Mouse (Mus musculus) liver, embryonic 11.5 days (tissue): ENCODE results near the gene Rbp7. TPM values are rescaled to one million over a fixed set of nuclear protein-coding genes. Genes with fewer than 3 reads are reported as not detected.
"Not testable (repeated sequence)": the region's sequence is repeated elsewhere in the genome, so short reads cannot be mapped to it uniquely, and the experiment has no call there.

Experiments
- ATAC-seq: fragments of 200-750 bp; cut with Nextera tagmentation; replicated peaks from 2 replicates; pipeline ENCODE4 v1.8.0; 2017; ENCODE audit warnings: moderate number of reproducible peaks, mild to moderate bottlenecking, moderate TSS enrichment, moderate library complexity; ENCODE audit not compliant: low FRiP score
- DNase-seq: peaks from one replicate; pipeline ENCODE4 v3.0.0-alpha.2; 2017; ENCODE audit warnings: low spot score
- H3K27ac ChIP-seq: fragments of 300-500 bp; sonication (generic); 2 replicates; pipeline ENCODE4 v1.5.1; 2014; ENCODE audit warnings: mild to moderate bottlenecking, low read depth, low read length, control low read depth
- H3K27me3 ChIP-seq: fragments of 300-500 bp; sonication (generic); replicated peaks from 2 replicates; pipeline ENCODE4 v1.6.1; 2014; ENCODE audit warnings: low read length, mixed read lengths; ENCODE audit not compliant: control insufficient read depth, insufficient read depth
- H3K36me3 ChIP-seq: fragments of 300-500 bp; sonication (generic); 2 replicates; pipeline ENCODE4 v1.6.1; 2014; ENCODE audit warnings: mild to moderate bottlenecking, low read length, moderate library complexity, mixed read lengths; ENCODE audit not compliant: control insufficient read depth, insufficient read depth
- H3K4me1 ChIP-seq: fragments of 300-500 bp; sonication (generic); replicated peaks from 2 replicates; pipeline ENCODE4 v1.6.1; 2014; ENCODE audit warnings: low read length, mixed read lengths; ENCODE audit not compliant: control insufficient read depth, insufficient read depth
- H3K4me2 ChIP-seq: fragments of 300-500 bp; sonication (generic); 2 replicates; pipeline ENCODE4 v1.6.1; 2014; ENCODE audit warnings: mild to moderate bottlenecking, control low read depth, moderate library complexity
- H3K4me3 ChIP-seq: fragments of 300-500 bp; sonication (generic); 2 replicates; pipeline ENCODE4 v1.5.1; 2014; ENCODE audit warnings: low read depth, low read length, control low read depth
- H3K9ac ChIP-seq: fragments of 300-500 bp; sonication (generic); 2 replicates; pipeline ENCODE4 v1.6.1; 2014; ENCODE audit warnings: low read depth, low read length, control low read depth
- H3K9me3 ChIP-seq: fragments of 300-500 bp; sonication (generic); 2 replicates; pipeline ENCODE4 v1.6.1; 2016; ENCODE audit warnings: low read length, inconsistent platforms, mixed read lengths; ENCODE audit not compliant: control insufficient read depth
- WGBS: fragments of 180-500 bp; shearing (Covaris S2); extraction: QIAGEN DNeasy Blood & Tissue Kit; methylation state at CpG from one replicate; pipeline ENCODE4 v1.1.7; 2014; 5-methylcytosine and 5-hydroxymethylcytosine counted together
- polyA plus RNA-seq: library from polyadenylated mRNA; unstranded; fragments of >200 nt; fragmentation: Nextera tagmentation; extraction: Ambion mirVana; gene quantifications from 2 replicates; pipeline ENCODE4 v1.2.1, GENCODE M21; 2014

Gene Rbp7
- polyA plus RNA-seq, 1 experiment from 2014 or later: not detected

DNA sequence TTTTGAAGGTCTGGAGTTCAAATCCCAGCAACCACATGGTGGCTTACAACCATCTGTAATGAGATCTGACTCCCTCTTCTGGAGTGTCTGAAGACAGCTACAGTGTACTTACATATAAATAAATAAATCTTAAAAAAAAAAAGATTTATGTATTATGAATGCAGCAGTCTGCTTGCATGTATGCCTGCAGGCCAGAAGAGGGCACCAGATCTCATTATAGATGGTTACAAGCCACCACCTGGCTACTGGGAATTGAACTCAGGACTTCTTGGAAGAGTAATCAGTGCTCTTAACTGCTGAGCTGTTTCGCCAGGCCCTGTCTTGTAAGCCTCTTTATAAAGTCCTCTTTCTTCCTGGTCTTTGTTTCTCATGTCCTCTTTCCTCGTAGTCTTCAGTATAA lies 5.7 kb upstream of the Rbp7 start:
- not testable (repeated sequence) for H3K27ac ChIP-seq, DNase-seq, H3K36me3 ChIP-seq, H3K4me3 ChIP-seq, H3K4me1 ChIP-seq, ATAC-seq, H3K9ac ChIP-seq, H3K9me3 ChIP-seq, H3K27me3 ChIP-seq, H3K4me2 ChIP-seq
- WGBS: 83% methylated on average over 2 of the region's 2 CpGs

DNA sequence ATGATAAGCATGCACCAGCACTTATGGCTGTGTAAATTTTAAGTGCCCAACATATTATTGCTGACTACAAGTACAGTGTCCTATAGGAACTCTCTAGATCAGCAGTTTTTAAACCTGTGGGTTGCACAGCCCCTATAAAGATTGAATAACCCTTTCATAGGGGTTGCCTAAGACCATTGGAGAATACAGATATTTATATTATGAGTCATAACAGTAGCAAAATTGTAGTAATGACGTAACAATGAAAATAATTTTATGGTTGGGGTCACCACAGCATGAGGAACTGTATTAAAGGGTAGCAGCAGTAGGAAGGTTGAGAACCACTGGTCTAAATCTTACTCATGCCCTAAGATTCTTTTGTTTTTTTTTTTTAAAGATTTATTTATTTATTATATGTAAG lies 4.6 kb upstream of the Rbp7 start:
- no peak overlapping the region for H3K9ac ChIP-seq
- no peak for ATAC-seq
- no peak overlapping the region for H3K27ac ChIP-seq
- no peak for DNase-seq
- WGBS: 74% methylated on average over 1 of the region's 1 CpGs
- H3K4me3 ChIP-seq: no peak overlapping the region
- no peaks in the 10 kb centered on the region for H3K27me3 ChIP-seq
- H3K4me1 ChIP-seq: no peaks in the 10 kb centered on the region
- H3K9me3 ChIP-seq: no peaks in the 10 kb centered on the region
- no peak overlapping the region for H3K4me2 ChIP-seq
- no peaks in the 10 kb centered on the region for H3K36me3 ChIP-seq

DNA sequence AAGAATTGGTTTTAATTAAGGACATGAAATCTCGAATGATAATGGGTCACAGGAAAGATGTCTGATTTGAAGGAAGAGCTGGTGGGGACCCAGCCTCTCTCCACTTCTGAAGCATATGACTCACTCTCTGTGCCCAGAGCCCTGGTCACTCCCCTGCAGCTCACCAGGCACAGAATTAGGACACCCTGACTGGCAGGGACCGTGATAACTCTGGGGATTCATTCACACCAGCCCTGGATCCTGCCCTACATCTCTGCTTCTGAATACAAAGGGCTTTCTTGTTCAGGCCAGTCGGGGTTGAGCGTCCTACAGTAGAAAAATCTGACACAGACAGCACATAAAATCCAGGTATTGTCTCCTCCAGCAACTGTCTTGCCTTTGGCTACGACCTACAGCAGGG lies 3.7 kb upstream of the Rbp7 start:
- H3K9me3 ChIP-seq: no peaks in the 10 kb centered on the region

DNA sequence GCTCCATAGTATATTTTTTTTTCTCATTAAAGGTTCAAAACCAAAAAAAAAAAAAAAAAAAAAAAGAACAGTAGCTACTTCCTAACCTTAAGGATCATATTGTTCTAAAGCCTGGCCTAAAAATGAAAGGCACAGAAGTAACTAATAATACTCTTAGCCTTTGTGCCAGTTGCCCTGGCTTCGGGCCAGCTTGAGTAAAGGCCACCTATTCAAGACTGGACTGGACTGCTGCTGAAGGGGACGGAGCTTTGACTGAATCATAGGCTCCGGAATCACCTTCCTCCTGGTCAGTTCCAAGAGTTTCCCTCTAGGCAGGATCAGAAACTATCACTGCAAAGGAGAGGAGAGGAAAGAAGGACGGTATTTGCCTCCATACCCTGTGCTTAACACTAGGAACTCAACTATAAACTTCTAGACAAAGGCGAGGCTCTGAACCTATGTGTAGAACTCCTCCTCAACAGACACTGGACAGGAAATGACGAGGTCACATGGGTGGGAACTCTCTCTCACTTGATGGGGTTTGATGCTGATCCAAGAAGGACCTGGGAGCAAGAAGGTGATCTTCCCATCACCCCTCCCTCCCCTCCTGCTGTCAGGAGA lies 3.2 kb upstream of the Rbp7 start:
- no peaks in the 10 kb centered on the region for H3K9me3 ChIP-seq
- H3K4me2 ChIP-seq: no peak overlapping the region
- H3K4me1 ChIP-seq: no peaks in the 10 kb centered on the region
- DNase-seq (no peak), ATAC-seq (no peak)
- H3K27me3 ChIP-seq: no peaks in the 10 kb centered on the region
- H3K9ac ChIP-seq: no peak overlapping the region
- H3K36me3 ChIP-seq: no peaks in the 10 kb centered on the region
- no peak overlapping the region for H3K27ac ChIP-seq
- 68% methylated on average over 6 of the region's 6 CpGs for WGBS
- no peak overlapping the region for H3K4me3 ChIP-seq

More for the DNA sequence above, 3.7 kb upstream of the Rbp7 start:
- no peaks in the 10 kb centered on the region for H3K4me1 ChIP-seq
- no peak overlapping the region for H3K4me2 ChIP-seq
- H3K27me3 ChIP-seq: no peaks in the 10 kb centered on the region
- WGBS: 66% methylated on average over 5 of the region's 5 CpGs
- ATAC-seq: no peak
- no peak overlapping the region for H3K9ac ChIP-seq
- H3K36me3 ChIP-seq: no peaks in the 10 kb centered on the region
- H3K27ac ChIP-seq: no peak overlapping the region
- no peak for DNase-seq
- H3K4me3 ChIP-seq: no peak overlapping the region

GRCm38 (mm10) chr4:149457163-149457562 lies 2.4 kb upstream of the Rbp7 start:
- H3K4me2 ChIP-seq, ATAC-seq, H3K9me3 ChIP-seq, H3K27ac ChIP-seq, H3K36me3 ChIP-seq, H3K27me3 ChIP-seq, H3K4me1 ChIP-seq, H3K4me3 ChIP-seq, H3K9ac ChIP-seq, DNase-seq: not testable (repeated sequence)
- WGBS: 79% methylated on average over 25 of the region's 27 CpGs

DNA sequence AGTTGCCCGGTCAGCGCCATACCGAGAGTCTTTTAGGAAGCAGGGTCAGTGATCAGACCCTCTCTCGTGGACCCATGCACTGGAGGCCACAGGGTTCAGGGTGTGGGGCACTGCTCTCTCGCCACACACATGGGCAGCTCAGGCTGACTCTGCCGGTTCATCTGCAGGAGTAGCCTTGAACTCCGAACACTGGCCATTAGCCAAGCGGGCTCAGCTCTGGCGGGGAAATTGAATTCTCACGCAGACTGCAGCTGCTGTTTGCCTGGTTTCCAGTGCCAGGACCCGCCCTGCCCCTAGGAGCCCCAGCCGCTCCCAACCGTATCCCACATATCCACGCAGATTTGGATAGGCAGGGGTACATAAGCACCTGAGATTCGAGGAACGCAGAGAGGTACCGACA lies 515 bp downstream of the Rbp7 start:
- Histone ChIP-seq H3K27me3 (no peaks in the 10 kb centered on the region), H3K4me2 (no peak overlapping the region), H3K4me3 (no peak overlapping the region), H3K36me3 (no peaks in the 10 kb centered on the region), H3K9ac (no peak overlapping the region), H3K9me3 (no peaks in the 10 kb centered on the region), H3K27ac (no peak overlapping the region), H3K4me1 (no peaks in the 10 kb centered on the region)
- DNase-seq (no peak), ATAC-seq (no peak)
- 79% methylated on average over 17 of the region's 17 CpGs for WGBS

- H3K4me2 ChIP-seq: no peak overlapping the region
- no peaks in the 10 kb centered on the region for H3K9me3 ChIP-seq
- no peaks in the 10 kb centered on the region for H3K27me3 ChIP-seq
- no peak for DNase-seq
- H3K27ac ChIP-seq: no peak overlapping the region
- no peaks in the 10 kb centered on the region for H3K4me1 ChIP-seq
- H3K36me3 ChIP-seq: no peaks in the 10 kb centered on the region
- ATAC-seq: no peak
- H3K9ac ChIP-seq: no peak overlapping the region
- no peak overlapping the region for H3K4me3 ChIP-seq
- WGBS: 75% methylated on average over 4 of the region's 4 CpGs
Observed at GRCm38 (mm10) chr4:149453656-149454055, 1.1 kb downstream of the Rbp7 start.

DNA sequence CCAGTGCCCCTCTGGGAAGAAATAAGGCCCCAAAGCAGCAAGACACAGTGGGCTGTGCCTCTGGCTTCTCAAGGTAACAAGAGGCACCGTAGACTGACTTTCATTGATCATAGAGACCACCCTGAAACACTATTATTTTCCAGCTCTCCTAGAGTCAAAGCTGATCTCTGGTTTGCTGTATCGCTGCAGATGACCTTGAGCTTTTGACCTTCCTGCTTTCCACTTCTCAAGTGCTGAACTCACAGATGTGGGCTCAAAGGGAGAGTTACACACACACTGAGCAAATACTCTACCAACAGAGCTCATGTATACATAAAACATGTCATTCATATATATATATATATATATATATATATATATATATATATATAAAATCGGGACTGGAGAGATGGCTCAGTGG lies 4.1 kb downstream of the Rbp7 start:
- Histone ChIP-seq H3K9me3 (no peaks in the 10 kb centered on the region), H3K4me3 (no peak overlapping the region), H3K4me1 (peaks cover 4% of the 10 kb centered on the region; the same call in 1 of the 2 replicates), H3K9ac (no peak overlapping the region), H3K27ac (no peak overlapping the region), H3K27me3 (no peaks in the 10 kb centered on the region), H3K4me2 (no peak overlapping the region), H3K36me3 (no peaks in the 10 kb centered on the region)
- WGBS: 74% methylated on average over 3 of the region's 3 CpGs
- ATAC-seq (no peak), DNase-seq (no peak)

DNA sequence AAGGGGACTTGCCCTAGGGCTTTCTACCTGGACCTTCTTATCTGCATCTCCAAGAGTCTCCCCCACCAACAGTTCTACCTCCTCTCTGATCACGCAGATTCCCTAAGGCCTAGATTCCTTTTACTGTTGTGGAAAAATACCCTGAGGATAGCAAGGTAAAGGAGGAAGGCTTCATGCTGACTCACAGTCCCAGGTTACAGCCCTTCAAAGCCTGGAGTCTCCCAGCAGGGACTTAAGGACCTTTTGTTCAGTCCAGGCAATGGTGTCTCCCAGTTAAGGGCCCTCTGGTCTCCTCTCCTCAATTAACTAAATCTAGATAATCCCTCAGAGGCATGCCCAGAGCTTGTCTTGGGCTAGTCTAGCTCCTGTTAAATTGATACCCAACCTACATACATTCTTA lies 8.5 kb downstream of the Rbp7 start:
- no peak overlapping the region for H3K4me3 ChIP-seq
- WGBS: 58% methylated on average over 1 of the region's 1 CpGs
- no peak overlapping the region; the same call in 1 of the 2 replicates for H3K9ac ChIP-seq

More for the DNA sequence above, 8.5 kb downstream of the Rbp7 start:
- ATAC-seq: no peak
- no peaks in the 10 kb centered on the region for H3K36me3 ChIP-seq
- peak overlapping the region; percentile 88 for H3K4me2 ChIP-seq
- H3K27ac ChIP-seq: no peak overlapping the region
- no peaks in the 10 kb centered on the region for H3K9me3 ChIP-seq
- no peaks in the 10 kb centered on the region for H3K27me3 ChIP-seq
- no peak for DNase-seq
- H3K4me1 ChIP-seq: peaks cover 6% of the 10 kb centered on the region; the same call in 1 of the 2 replicates
